Mouse (Mus musculus) kidney, embryonic 16.5 days (tissue): Measurements from ENCODE around the gene Fads1. TPM values are rescaled to one million over a fixed set of nuclear protein-coding genes. Genes with fewer than 3 reads are reported as not detected.
"Not testable (repeated sequence)": the region's sequence is repeated elsewhere in the genome, so short reads cannot be mapped to it uniquely, and the experiment has no call there.

Source experiments
- ATAC-seq: fragments of 200-750 bp; cut with Nextera tagmentation; 2 replicates; pipeline ENCODE4 v1.8.0; 2017; ENCODE audit warnings: moderate TSS enrichment; ENCODE audit not compliant: low FRiP score, low TSS enrichment
- H3K27ac ChIP-seq: fragments of 300-500 bp; sonication (generic); 2 replicates; pipeline ENCODE4 v1.5.1; 2014; ENCODE audit warnings: low read length
- H3K27me3 ChIP-seq: fragments of 300-500 bp; sonication (generic); 2 replicates; pipeline ENCODE4 v1.6.1; 2014; ENCODE audit warnings: low read length, control low read depth, mixed read lengths; ENCODE audit not compliant: insufficient read depth
- H3K36me3 ChIP-seq: fragments of 300-500 bp; sonication (generic); 2 replicates; pipeline ENCODE4 v1.6.1; 2014; ENCODE audit warnings: low read length, control low read depth, mixed read lengths; ENCODE audit not compliant: insufficient read depth
- H3K4me1 ChIP-seq: fragments of 300-500 bp; sonication (generic); 2 replicates; pipeline ENCODE4 v1.6.1; 2014; ENCODE audit warnings: low read length, control low read depth, mixed read lengths; ENCODE audit not compliant: insufficient read depth
- H3K4me2 ChIP-seq: fragments of 300-500 bp; sonication (generic); replicated peaks from 2 replicates; pipeline ENCODE4 v1.6.1; 2014; ENCODE audit warnings: low read depth, low read length
- H3K4me3 ChIP-seq: fragments of 300-500 bp; sonication (generic); 2 replicates; pipeline ENCODE4 v1.5.1; 2014; ENCODE audit warnings: mild to moderate bottlenecking, low read length
- H3K9ac ChIP-seq: fragments of 300-500 bp; sonication (generic); replicated peaks from 2 replicates; pipeline ENCODE4 v1.6.1; 2014; ENCODE audit warnings: low read length
- H3K9me3 ChIP-seq: fragments of 300-500 bp; sonication (generic); 2 replicates; pipeline ENCODE4 v1.6.1; 2016; ENCODE audit warnings: low read length, control low read depth
- WGBS: fragments of 180-500 bp; shearing (Covaris S2); extraction: QIAGEN DNeasy Blood & Tissue Kit; methylation state at CpG from one replicate; pipeline ENCODE4 v1.1.7; 2014; 5-methylcytosine and 5-hydroxymethylcytosine counted together
- polyA plus RNA-seq: library from polyadenylated mRNA; unstranded; fragments of >200 nt; fragmentation: Nextera tagmentation; extraction: Ambion mirVana; gene quantifications from 2 replicates; pipeline ENCODE4 v1.2.1, GENCODE M21; 2015

Fads1 gene
- polyA plus RNA-seq, 1 experiment from 2014 or later, result 95.4 TPM

GRCm38 (mm10) chr19:10165928-10166327 lies 16.8 kb upstream of the Fads1 start:
- WGBS, result 96% methylated on average over 3 of the region's 4 CpGs
- ATAC-seq, H3K27me3 ChIP-seq: not testable (repeated sequence)

GRCm38 (mm10) chr19:10167112-10167511 lies 15.6 kb upstream of the Fads1 start:
- Histone ChIP-seq H3K9ac (no peak overlapping the region), H3K4me2 (no peak overlapping the region), H3K36me3 (no peaks in the 10 kb centered on the region), H3K27me3 (no peaks in the 10 kb centered on the region), H3K9me3 (no peaks in the 10 kb centered on the region), H3K4me3 (no peak overlapping the region), H3K27ac (no peak overlapping the region), H3K4me1 (no peaks in the 10 kb centered on the region)
- 63% methylated on average over 4 of the region's 4 CpGs for WGBS
- no peak for ATAC-seq

More at GRCm38 (mm10) chr19:10165928-10166327, 16.8 kb upstream of the Fads1 start:
- H3K4me3 ChIP-seq, H3K4me2 ChIP-seq, H3K27ac ChIP-seq, H3K36me3 ChIP-seq, H3K4me1 ChIP-seq, H3K9me3 ChIP-seq, H3K9ac ChIP-seq: not testable (repeated sequence)

- Histone ChIP-seq H3K36me3 (no peaks in the 10 kb centered on the region), H3K4me3 (no peak overlapping the region), H3K4me1 (no peaks in the 10 kb centered on the region), H3K9me3 (no peaks in the 10 kb centered on the region), H3K27me3 (no peaks in the 10 kb centered on the region), H3K4me2 (no peak overlapping the region), H3K27ac (no peak overlapping the region), H3K9ac (no peak overlapping the region)
- WGBS, result 81% methylated on average over 1 of the region's 1 CpGs
- no peak for ATAC-seq
These were observed 14.7 kb upstream of the Fads1 start for GRCm38 (mm10) chr19:10167951-10168350.

GRCm38 (mm10) chr19:10168441-10168840 lies 14.2 kb upstream of the Fads1 start:
- no peak overlapping the region for H3K4me3 ChIP-seq
- H3K27ac ChIP-seq, result no peak overlapping the region
- H3K4me1 ChIP-seq, result no peaks in the 10 kb centered on the region
- H3K9ac ChIP-seq, result no peak overlapping the region
- no peaks in the 10 kb centered on the region for H3K36me3 ChIP-seq
- WGBS, result 74% methylated on average over 3 of the region's 3 CpGs
- no peak for ATAC-seq
- H3K4me2 ChIP-seq, result no peak overlapping the region
- H3K9me3 ChIP-seq, result no peaks in the 10 kb centered on the region
- no peaks in the 10 kb centered on the region for H3K27me3 ChIP-seq

GRCm38 (mm10) chr19:10169179-10169578 lies 13.5 kb upstream of the Fads1 start:
- no peak overlapping the region for H3K9ac ChIP-seq
- no peaks in the 10 kb centered on the region for H3K9me3 ChIP-seq
- no peak overlapping the region for H3K27ac ChIP-seq
- H3K27me3 ChIP-seq, result no peaks in the 10 kb centered on the region
- no peaks in the 10 kb centered on the region for H3K36me3 ChIP-seq
- no peak overlapping the region for H3K4me3 ChIP-seq
- H3K4me1 ChIP-seq, result no peaks in the 10 kb centered on the region
- no peak for ATAC-seq
- no peak overlapping the region for H3K4me2 ChIP-seq

- H3K4me1 ChIP-seq, ATAC-seq, H3K36me3 ChIP-seq, H3K4me2 ChIP-seq, H3K4me3 ChIP-seq, H3K9ac ChIP-seq, H3K27me3 ChIP-seq, H3K27ac ChIP-seq, H3K9me3 ChIP-seq: not testable (repeated sequence)
- WGBS, result 97% methylated on average over 3 of the region's 3 CpGs
These were observed 12.9 kb upstream of the Fads1 start for GRCm38 (mm10) chr19:10169692-10170330.

- H3K36me3 ChIP-seq, result no peaks in the 10 kb centered on the region
- H3K4me2 ChIP-seq, result no peak overlapping the region
- 43% methylated on average over 1 of the region's 1 CpGs for WGBS
- H3K9ac ChIP-seq, result no peak overlapping the region
- no peaks in the 10 kb centered on the region for H3K4me1 ChIP-seq
- no peak overlapping the region for H3K27ac ChIP-seq
- ATAC-seq, result no peak
- H3K4me3 ChIP-seq, result no peak overlapping the region
- no peaks in the 10 kb centered on the region for H3K9me3 ChIP-seq
- H3K27me3 ChIP-seq, result no peaks in the 10 kb centered on the region
These were observed 12.2 kb upstream of the Fads1 start for GRCm38 (mm10) chr19:10170466-10170865.

GRCm38 (mm10) chr19:10171359-10171758 lies 11.3 kb upstream of the Fads1 start:
- H3K27ac ChIP-seq, result no peak overlapping the region
- no peaks in the 10 kb centered on the region for H3K9me3 ChIP-seq
- no peaks in the 10 kb centered on the region for H3K27me3 ChIP-seq
- no peak overlapping the region for H3K9ac ChIP-seq
- no peak overlapping the region for H3K4me2 ChIP-seq
- no peak for ATAC-seq
- H3K36me3 ChIP-seq, result no peaks in the 10 kb centered on the region
- H3K4me1 ChIP-seq, result peaks cover under 1% of the 10 kb centered on the region; the same call in 1 of the 2 replicates
- H3K4me3 ChIP-seq, result no peak overlapping the region
- WGBS, result 61% methylated on average over 7 of the region's 7 CpGs

- no peak overlapping the region for H3K9ac ChIP-seq
- no peaks in the 10 kb centered on the region for H3K27me3 ChIP-seq
- peaks cover 5% of the 10 kb centered on the region for H3K4me1 ChIP-seq
- no peak overlapping the region for H3K27ac ChIP-seq
- H3K4me2 ChIP-seq, result no peak overlapping the region
- no peaks in the 10 kb centered on the region for H3K9me3 ChIP-seq
- no peak overlapping the region for H3K4me3 ChIP-seq
- no peak for ATAC-seq
- no peaks in the 10 kb centered on the region for H3K36me3 ChIP-seq
These were observed 10.8 kb upstream of the Fads1 start for GRCm38 (mm10) chr19:10171846-10172245.

- no peak overlapping the region for H3K4me3 ChIP-seq
- H3K4me2 ChIP-seq, result no peak overlapping the region
- H3K4me1 ChIP-seq, result peaks cover 7% of the 10 kb centered on the region
- no peaks in the 10 kb centered on the region for H3K27me3 ChIP-seq
- H3K27ac ChIP-seq, result no peak overlapping the region
- H3K9ac ChIP-seq, result no peak overlapping the region
- H3K9me3 ChIP-seq, result no peaks in the 10 kb centered on the region
- H3K36me3 ChIP-seq, result no peaks in the 10 kb centered on the region
- WGBS, result 84% methylated on average over 5 of the region's 5 CpGs
- ATAC-seq, result no peak
These were observed 9.5 kb upstream of the Fads1 start for GRCm38 (mm10) chr19:10173116-10173718.
